Mouse (Mus musculus): ENCODE measurements at regions not wholly inside any gene's neighbourhood (a gene's known extent, or its start where the extent isn't known, plus 50 kb on each side); places are given as distances from the start of the nearest gene placed in this dataset.

DNA sequence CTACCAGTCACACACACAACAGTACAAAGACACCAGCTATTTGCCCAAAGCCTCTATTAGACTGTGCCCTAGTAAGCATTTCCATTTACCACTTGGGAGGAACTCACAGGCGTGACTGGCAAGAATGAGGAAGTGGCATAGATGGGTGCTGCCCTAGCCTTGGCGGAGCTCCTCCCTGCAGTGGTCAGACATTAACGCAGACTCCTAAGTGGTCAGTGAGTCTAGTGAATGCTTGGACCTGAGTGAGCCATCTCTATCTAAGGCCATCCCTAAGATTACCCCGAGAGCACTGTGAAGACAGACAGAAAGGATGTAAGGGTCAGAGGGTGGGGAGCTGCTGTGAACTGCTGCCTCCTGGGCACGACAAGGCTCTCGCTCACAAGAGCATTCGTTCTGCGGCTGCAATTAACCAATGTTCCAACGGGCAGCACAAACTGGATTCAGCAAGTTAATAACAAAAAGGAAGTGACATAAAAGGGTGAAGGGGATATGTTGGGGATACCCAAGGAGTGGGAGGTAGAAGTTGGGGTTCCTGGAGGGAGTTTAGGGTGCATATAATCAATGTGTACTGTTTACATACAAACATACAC is 206.0 kb upstream of the Smim15 start:
- TF ChIP-seq POLR2A (IDR thresholded peaks at IDR 0.05; ENCODE audit: extremely low read depth, insufficient read depth, low read length), result no peak
- no peak for TF ChIP-seq CTCF (IDR thresholded peaks at IDR 0.05; ENCODE audit: extremely low read depth, insufficient read depth, low read length)

Measured in cortical plate, adult 2 months (tissue).